Mouse (Mus musculus): ENCODE results near the gene Actg2. TPM values are rescaled to one million over a fixed set of nuclear protein-coding genes. Genes with fewer than 3 reads are reported as not detected.

Gene Actg2
- polyA plus RNA-seq, 1 experiment from 2014 or later: 2.0 TPM

Other genes starting within 250 kb of the Actg2 start
- 23.8 and 26.3 TPM in 2 replicates for gene Mthfd2, start 210.4 kb downstream of the Actg2 start, polyA plus RNA-seq (2015; fragmentation: Nextera tagmentation; extraction: Ambion mirVana)
- gene Mob1a, start 210.2 kb downstream of the Actg2 start, polyA plus RNA-seq (2015; fragmentation: Nextera tagmentation; extraction: Ambion mirVana): 27.3 and 27.6 TPM in 2 replicates
- 62.2 and 68.7 TPM in 2 replicates for gene Bola3, start 187.1 kb downstream of the Actg2 start, polyA plus RNA-seq (2015; fragmentation: Nextera tagmentation; extraction: Ambion mirVana)
- gene Tet3, start 77.2 kb downstream of the Actg2 start, polyA plus RNA-seq (2015; fragmentation: Nextera tagmentation; extraction: Ambion mirVana): 69.8 and 75.4 TPM in 2 replicates
- 69.1 and 69.7 TPM in 2 replicates for gene Dguok, start 29.3 kb downstream of the Actg2 start, polyA plus RNA-seq (2015; fragmentation: Nextera tagmentation; extraction: Ambion mirVana)
- 50.1 and 51.4 TPM in 2 replicates for gene Stambp, start 36.5 kb upstream of the Actg2 start, polyA plus RNA-seq (2015; fragmentation: Nextera tagmentation; extraction: Ambion mirVana)
- not detected in 2 replicates for gene Clec4f, start 119.9 kb upstream of the Actg2 start, polyA plus RNA-seq (2015; fragmentation: Nextera tagmentation; extraction: Ambion mirVana)
- not detected in 2 replicates for gene Cd207, start 141.6 kb upstream of the Actg2 start, polyA plus RNA-seq (2015; fragmentation: Nextera tagmentation; extraction: Ambion mirVana)
- not detected in 2 replicates for gene Vax2, start 175.0 kb upstream of the Actg2 start, polyA plus RNA-seq (2015; fragmentation: Nextera tagmentation; extraction: Ambion mirVana)
- not detected in 2 replicates for gene Atp6v1b1, start 206.7 kb upstream of the Actg2 start, polyA plus RNA-seq (2015; fragmentation: Nextera tagmentation; extraction: Ambion mirVana)
- gene Ankrd53, start 226.4 kb upstream of the Actg2 start, polyA plus RNA-seq (2015; fragmentation: Nextera tagmentation; extraction: Ambion mirVana): 0.19 and 0.21 TPM in 2 replicates
- gene Tex261, start 239.5 kb upstream of the Actg2 start, polyA plus RNA-seq (2015; fragmentation: Nextera tagmentation; extraction: Ambion mirVana): 63.5 and 65.5 TPM in 2 replicates